Mouse (Mus musculus): ENCODE measurements around the gene Mpi. TPM values are rescaled to one million over a fixed set of nuclear protein-coding genes. Genes with fewer than 3 reads are reported as not detected.
A peak's percentile ranks its signal among the peaks of the same experiment; 100 is the strongest.

The Mpi gene
- total and polyA plus RNA-seq, 2 experiments: 8.9 to 14.5 TPM

DNA sequence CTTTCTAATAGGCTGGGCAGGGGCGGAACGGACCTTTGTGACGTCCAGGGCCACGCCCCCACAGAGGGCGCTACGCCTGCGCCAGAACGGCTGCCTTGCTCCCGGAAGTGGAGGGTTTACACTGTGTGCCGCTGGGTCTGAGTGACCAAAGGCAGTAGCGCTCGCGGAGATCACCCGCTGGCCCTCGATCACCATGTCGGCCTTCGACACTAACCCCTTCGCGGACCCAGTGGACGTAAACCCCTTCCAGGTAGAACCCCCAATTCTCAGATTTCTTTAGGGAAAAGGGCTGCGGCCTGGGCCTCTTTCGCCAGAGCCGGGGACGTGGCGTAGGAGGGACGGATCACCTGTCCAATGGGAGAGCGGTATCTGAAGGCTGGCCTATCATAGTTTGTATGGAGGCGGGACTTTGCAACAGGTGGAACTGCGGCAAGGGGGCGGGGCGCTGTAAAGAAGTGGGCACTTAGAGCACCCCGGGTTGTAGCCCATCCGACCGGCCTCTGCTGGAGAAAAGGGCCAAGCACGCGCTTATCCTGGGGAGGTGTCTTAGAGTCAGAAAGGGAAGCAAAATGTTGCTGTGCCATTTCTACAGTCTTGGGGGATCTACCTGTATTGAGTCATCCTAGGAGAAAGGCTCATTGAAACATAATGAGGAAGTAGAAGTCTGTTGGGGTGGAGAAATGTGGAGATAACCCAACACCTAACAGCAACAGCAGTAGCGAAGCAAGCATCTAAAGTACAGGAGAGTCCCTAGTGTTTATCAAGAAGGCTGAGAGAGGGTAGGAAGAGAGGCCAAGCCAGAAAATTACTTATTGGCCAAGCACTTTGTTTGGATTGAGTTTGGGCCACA, 8.5 kb upstream of the Mpi start, which contains the start of gene Scamp2:
Scamp2 (plus strand) TSS at position 83 of the 850 bp plus-strand sequence.
- Histone ChIP-seq H3K4me3 (ENCODE audit: insufficient read depth, low read depth, low read length) (peak within 1 kb of the TSS; percentile 69), H3K27me3 (ENCODE audit: control insufficient read depth, insufficient read depth, low read length) (no peaks in the 10 kb centered on the region), H3K27ac (replicated peaks; ENCODE audit: insufficient read depth, low read depth, low read length) (peak within 1 kb of the TSS; percentile 79), H3K4me1 (ENCODE audit: control insufficient read depth, insufficient read depth, low read length) (peaks cover 9% of the 10 kb centered on the region), H3K9ac (ENCODE audit: low read depth, low read length) (peak within 1 kb of the TSS; percentile 73), H3K79me2 (ENCODE audit: control insufficient read depth, insufficient read depth, low read length) (peaks cover 22% of the 10 kb centered on the region; the same call in 1 of the 2 replicates), H3K36me3 (ENCODE audit: control insufficient read depth, insufficient read depth, low read length) (no peaks in the 10 kb centered on the region)
- peak; percentile 89 for DNase-seq (ENCODE audit: extremely low read depth, low read depth, low spot score)
- TF ChIP-seq POLR2A (IDR thresholded peaks at IDR 0.05; ENCODE audit: extremely low read depth, insufficient read depth, low read length) (peak; percentile 72), CTCF (IDR thresholded peaks at IDR 0.05; ENCODE audit: low read depth, low read length) (no peak)
- under 1% methylated on average over 37 of the region's 37 CpGs for WGBS

- DNase-seq (ENCODE audit: extremely low read depth, low read depth, low spot score): no peak
- Histone ChIP-seq H3K4me1 (ENCODE audit: control insufficient read depth, insufficient read depth, low read length) (peaks cover 6% of the 10 kb centered on the region), H3K27me3 (ENCODE audit: control insufficient read depth, insufficient read depth, low read length) (no peaks in the 10 kb centered on the region), H3K9ac (ENCODE audit: low read depth, low read length) (no peak overlapping the region), H3K36me3 (ENCODE audit: control insufficient read depth, insufficient read depth, low read length) (no peaks in the 10 kb centered on the region), H3K79me2 (ENCODE audit: control insufficient read depth, insufficient read depth, low read length) (peaks cover 15% of the 10 kb centered on the region; the same call in 1 of the 2 replicates), H3K4me3 (ENCODE audit: insufficient read depth, low read depth, low read length) (no peak overlapping the region; the same call in 1 of the 2 replicates), H3K27ac (replicated peaks; ENCODE audit: insufficient read depth, low read depth, low read length) (no peak overlapping the region)
- WGBS: 20% methylated on average over 7 of the region's 7 CpGs
- TF ChIP-seq CTCF (IDR thresholded peaks at IDR 0.05; ENCODE audit: low read depth, low read length): no peak
- TF ChIP-seq POLR2A (IDR thresholded peaks at IDR 0.05; ENCODE audit: extremely low read depth, insufficient read depth, low read length): no peak
These were observed 7.7 kb upstream of the Mpi start for GRCm38 (mm10) chr9:57560263-57560662.

DNA sequence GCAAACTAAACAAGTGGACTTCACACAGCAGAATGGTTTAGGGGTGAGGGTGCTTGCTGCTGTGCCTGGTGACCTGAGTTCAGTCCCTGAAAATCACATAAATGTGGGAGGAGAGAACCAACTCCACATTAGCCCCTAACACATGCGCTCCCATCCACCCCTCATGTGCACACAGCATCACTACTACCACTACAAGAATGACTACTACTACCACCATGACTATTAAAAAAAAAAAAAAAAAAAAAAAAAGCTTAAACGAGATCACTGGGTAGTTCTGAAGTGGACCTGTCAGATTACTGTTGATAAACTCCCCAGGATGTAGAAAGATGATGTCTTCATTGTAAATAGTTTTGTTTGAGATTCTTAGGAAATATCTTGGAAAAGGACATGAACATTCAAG, 7.0 kb upstream of the Mpi start:
- TF ChIP-seq POLR2A (IDR thresholded peaks at IDR 0.05; ENCODE audit: extremely low read depth, insufficient read depth, low read length) (no peak), CTCF (IDR thresholded peaks at IDR 0.05; ENCODE audit: low read depth, low read length) (no peak)
- Histone ChIP-seq H3K27me3 (ENCODE audit: control insufficient read depth, insufficient read depth, low read length) (no peaks in the 10 kb centered on the region), H3K4me3 (ENCODE audit: insufficient read depth, low read depth, low read length) (no peak overlapping the region), H3K4me1 (ENCODE audit: control insufficient read depth, insufficient read depth, low read length) (peaks cover 6% of the 10 kb centered on the region), H3K36me3 (ENCODE audit: control insufficient read depth, insufficient read depth, low read length) (no peaks in the 10 kb centered on the region), H3K9ac (ENCODE audit: low read depth, low read length) (no peak overlapping the region), H3K79me2 (ENCODE audit: control insufficient read depth, insufficient read depth, low read length) (peaks cover 11% of the 10 kb centered on the region; the same call in 1 of the 2 replicates), H3K27ac (replicated peaks; ENCODE audit: insufficient read depth, low read depth, low read length) (no peak overlapping the region)
- WGBS: 71% methylated on average over 2 of the region's 2 CpGs
- DNase-seq (ENCODE audit: extremely low read depth, low read depth, low spot score): no peak

GRCm38 (mm10) chr9:57558625-57559024, 6.1 kb upstream of the Mpi start:
- Histone ChIP-seq H3K4me3 (ENCODE audit: insufficient read depth, low read depth, low read length) (no peak overlapping the region), H3K36me3 (ENCODE audit: control insufficient read depth, insufficient read depth, low read length) (no peaks in the 10 kb centered on the region), H3K4me1 (ENCODE audit: control insufficient read depth, insufficient read depth, low read length) (peaks cover 6% of the 10 kb centered on the region), H3K9ac (ENCODE audit: low read depth, low read length) (no peak overlapping the region), H3K27ac (replicated peaks; ENCODE audit: insufficient read depth, low read depth, low read length) (no peak overlapping the region), H3K79me2 (ENCODE audit: control insufficient read depth, insufficient read depth, low read length) (peaks cover 11% of the 10 kb centered on the region; the same call in 1 of the 2 replicates), H3K27me3 (ENCODE audit: control insufficient read depth, insufficient read depth, low read length) (no peaks in the 10 kb centered on the region)
- 80% methylated on average over 4 of the region's 4 CpGs for WGBS
- TF ChIP-seq POLR2A (IDR thresholded peaks at IDR 0.05; ENCODE audit: extremely low read depth, insufficient read depth, low read length) (no peak), CTCF (IDR thresholded peaks at IDR 0.05; ENCODE audit: low read depth, low read length) (no peak)
- no peak for DNase-seq (ENCODE audit: extremely low read depth, low read depth, low spot score)

DNA sequence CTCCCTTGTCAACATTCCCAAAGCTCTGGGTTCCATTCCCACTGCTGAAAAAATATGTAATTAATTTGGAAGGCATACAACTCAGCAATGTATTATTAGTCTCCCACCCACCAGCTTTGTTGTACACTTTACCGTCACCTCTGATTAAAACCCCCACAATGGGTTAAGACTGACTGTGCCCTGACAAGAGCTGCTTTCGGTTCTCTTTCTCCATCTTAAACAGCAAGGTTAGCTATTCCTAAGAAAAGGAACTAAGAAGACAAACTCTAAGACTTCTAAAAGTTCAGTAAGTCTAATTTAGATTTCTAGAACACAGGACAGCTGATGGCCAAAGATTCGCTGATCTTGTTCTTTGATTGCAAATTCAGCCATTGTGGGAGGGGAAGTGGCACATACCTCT, 4.7 kb upstream of the Mpi start:
- TF ChIP-seq POLR2A (IDR thresholded peaks at IDR 0.05; ENCODE audit: extremely low read depth, insufficient read depth, low read length): no peak
- no peak for TF ChIP-seq CTCF (IDR thresholded peaks at IDR 0.05; ENCODE audit: low read depth, low read length)
- no peaks in the 10 kb centered on the region for H3K36me3 ChIP-seq (ENCODE audit: control insufficient read depth, insufficient read depth, low read length)
- H3K9ac ChIP-seq (ENCODE audit: low read depth, low read length): no peak overlapping the region
- no peak overlapping the region for H3K4me3 ChIP-seq (ENCODE audit: insufficient read depth, low read depth, low read length)
- DNase-seq (ENCODE audit: extremely low read depth, low read depth, low spot score): no peak
- H3K27ac ChIP-seq (replicated peaks; ENCODE audit: insufficient read depth, low read depth, low read length): no peak overlapping the region
- WGBS: 78% methylated on average over 3 of the region's 3 CpGs
- H3K4me1 ChIP-seq (ENCODE audit: control insufficient read depth, insufficient read depth, low read length): peaks cover 5% of the 10 kb centered on the region
- no peaks in the 10 kb centered on the region for H3K27me3 ChIP-seq (ENCODE audit: control insufficient read depth, insufficient read depth, low read length)
- H3K79me2 ChIP-seq (ENCODE audit: control insufficient read depth, insufficient read depth, low read length): peaks cover 7% of the 10 kb centered on the region; the same call in 1 of the 2 replicates

GRCm38 (mm10) chr9:57554753-57555152, 2.2 kb upstream of the Mpi start:
- Histone ChIP-seq H3K27ac (replicated peaks; ENCODE audit: insufficient read depth, low read depth, low read length) (no peak overlapping the region), H3K4me1 (ENCODE audit: control insufficient read depth, insufficient read depth, low read length) (peaks cover 7% of the 10 kb centered on the region), H3K27me3 (ENCODE audit: control insufficient read depth, insufficient read depth, low read length) (no peaks in the 10 kb centered on the region), H3K36me3 (ENCODE audit: control insufficient read depth, insufficient read depth, low read length) (no peaks in the 10 kb centered on the region), H3K9ac (ENCODE audit: low read depth, low read length) (no peak overlapping the region), H3K79me2 (ENCODE audit: control insufficient read depth, insufficient read depth, low read length) (no peaks in the 10 kb centered on the region), H3K4me3 (ENCODE audit: insufficient read depth, low read depth, low read length) (no peak overlapping the region)
- DNase-seq (ENCODE audit: extremely low read depth, low read depth, low spot score): no peak
- TF ChIP-seq POLR2A (IDR thresholded peaks at IDR 0.05; ENCODE audit: extremely low read depth, insufficient read depth, low read length) (no peak), CTCF (IDR thresholded peaks at IDR 0.05; ENCODE audit: low read depth, low read length) (no peak)
- 83% methylated on average over 3 of the region's 3 CpGs for WGBS

Data from liver, adult 2 months (tissue).